Mouse (Mus musculus): ENCODE measurements around the gene Gm3045. TPM values are rescaled to one million over a fixed set of nuclear protein-coding genes. Genes with fewer than 3 reads are reported as not detected.

Gm3045 gene
- polyA plus RNA-seq, 1 experiment = not detected

DNA sequence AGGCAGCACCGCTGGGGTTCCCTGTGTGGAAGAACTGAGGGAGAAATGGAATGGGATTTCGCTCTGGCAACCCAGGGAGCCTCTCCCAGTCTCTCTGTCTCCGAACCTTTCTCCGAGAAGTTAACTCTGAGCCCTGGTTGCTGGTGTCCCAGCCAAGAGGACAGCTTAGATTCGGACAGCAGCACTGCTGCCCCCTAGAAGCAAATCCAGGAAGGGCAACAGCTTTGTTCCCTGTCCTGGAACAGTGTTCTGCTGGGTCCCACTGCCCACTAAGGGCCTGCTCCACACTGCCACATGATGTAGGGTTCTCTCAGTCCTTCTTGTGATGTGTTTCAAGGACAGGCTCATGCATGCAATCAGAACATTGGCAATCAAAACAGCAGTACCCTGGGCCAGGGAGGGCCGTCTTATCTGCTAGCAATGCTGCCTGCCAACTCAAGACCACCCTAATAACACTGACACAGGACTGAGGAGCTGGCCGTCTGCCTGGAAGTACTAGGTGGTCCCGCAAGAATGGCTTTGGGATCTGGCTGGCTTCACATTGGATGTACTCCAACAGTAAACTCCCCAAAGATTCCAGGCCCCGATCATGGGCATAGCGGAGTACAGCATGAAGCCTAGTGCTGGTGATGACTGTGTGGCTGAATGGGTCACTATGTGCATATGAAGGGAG, 9.4 kb downstream of the Gm3045 start:
- Histone ChIP-seq H3K27me3 (ENCODE audit: control insufficient read depth, insufficient read depth, low read length) (peaks cover 3% of the 10 kb centered on the region; the same call in 1 of the 2 replicates), H3K4me1 (ENCODE audit: control insufficient read depth, insufficient read depth, insufficient read length) (no peaks in the 10 kb centered on the region), H3K4me3 (ENCODE audit: extremely low read depth, insufficient read depth, insufficient read length) (no peak overlapping the region), H3K27ac (ENCODE audit: insufficient read depth, low read length) (no peak overlapping the region), H3K36me3 (ENCODE audit: control insufficient read depth, insufficient read depth, low read length) (no peaks in the 10 kb centered on the region)
- TF ChIP-seq CTCF (IDR thresholded peaks at IDR 0.05; ENCODE audit: extremely low read depth, insufficient read depth, insufficient read length, insufficient replicate concordance) (no peak), POLR2A (IDR thresholded peaks at IDR 0.05; ENCODE audit: low read depth, low read length) (no peak)
- DNase-seq (ENCODE audit: low read depth in 1 of 2, low spot score in 2 of 2) = no peak
- WGBS = 78% methylated on average over 10 of the region's 10 CpGs

GRCm38 (mm10) chr13:56438211-56439075, 12.0 kb downstream of the Gm3045 start, which contains the start of gene Slc25a48:
Slc25a48 (plus strand) TSS chr13:56438355.
- TF ChIP-seq CTCF (IDR thresholded peaks at IDR 0.05; ENCODE audit: extremely low read depth, insufficient read depth, insufficient read length, insufficient replicate concordance) = no peak
- TF ChIP-seq POLR2A (IDR thresholded peaks at IDR 0.05; ENCODE audit: low read depth, low read length) = no peak
- no peak for DNase-seq (ENCODE audit: low read depth in 1 of 2, low spot score in 2 of 2)
- H3K4me1 ChIP-seq (ENCODE audit: control insufficient read depth, insufficient read depth, insufficient read length) = no peaks in the 10 kb centered on the region
- H3K4me3 ChIP-seq (ENCODE audit: extremely low read depth, insufficient read depth, insufficient read length) = no peak within 1 kb of the TSS
- H3K36me3 ChIP-seq (ENCODE audit: control insufficient read depth, insufficient read depth, low read length) = no peaks in the 10 kb centered on the region
- no peak within 1 kb of the TSS for H3K27ac ChIP-seq (ENCODE audit: insufficient read depth, low read length)
- 6% methylated on average over 51 of the region's 51 CpGs for whole genome bisulfite sequencing
- H3K27me3 ChIP-seq (ENCODE audit: control insufficient read depth, insufficient read depth, low read length) = peaks cover 3% of the 10 kb centered on the region; the same call in 1 of the 2 replicates

DNA sequence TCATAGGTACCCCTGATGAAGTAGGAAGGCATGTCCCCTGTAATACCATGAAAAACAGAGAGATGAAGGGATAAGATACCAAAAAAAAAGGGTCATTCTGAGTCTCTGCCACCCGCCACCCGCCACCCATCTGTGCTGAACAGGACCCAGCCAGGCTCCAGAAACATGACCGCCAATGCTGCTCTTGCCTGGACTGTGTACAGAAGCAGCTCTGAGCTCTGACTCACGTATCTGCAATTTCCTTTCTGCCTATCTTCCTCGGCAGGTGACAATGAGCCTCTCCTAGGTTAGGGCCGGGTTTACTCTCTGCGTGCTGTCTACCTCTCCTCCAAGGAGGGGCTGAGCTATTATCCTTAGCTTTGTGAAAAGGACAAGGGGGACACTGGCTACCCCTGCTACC, 17.0 kb downstream of the Gm3045 start:
- no peaks in the 10 kb centered on the region for H3K4me1 ChIP-seq (ENCODE audit: control insufficient read depth, insufficient read depth, insufficient read length)
- 0 out of 2 replicates have a peak, but pooled peaks cover under 1% of the 10 kb centered on the region for H3K27me3 ChIP-seq (ENCODE audit: control insufficient read depth, insufficient read depth, low read length)
- no peak for DNase-seq (ENCODE audit: low read depth in 1 of 2, low spot score in 2 of 2)
- no peaks in the 10 kb centered on the region for H3K36me3 ChIP-seq (ENCODE audit: control insufficient read depth, insufficient read depth, low read length)
- H3K27ac ChIP-seq (ENCODE audit: insufficient read depth, low read length) = no peak overlapping the region
- 81% methylated on average over 7 of the region's 7 CpGs for WGBS
- TF ChIP-seq CTCF (IDR thresholded peaks at IDR 0.05; ENCODE audit: extremely low read depth, insufficient read depth, insufficient read length, insufficient replicate concordance) = no peak
- no peak for TF ChIP-seq POLR2A (IDR thresholded peaks at IDR 0.05; ENCODE audit: low read depth, low read length)
- no peak overlapping the region for H3K4me3 ChIP-seq (ENCODE audit: extremely low read depth, insufficient read depth, insufficient read length)

- TF ChIP-seq CTCF (IDR thresholded peaks at IDR 0.05; ENCODE audit: extremely low read depth, insufficient read depth, insufficient read length, insufficient replicate concordance) = no peak
- TF ChIP-seq POLR2A (IDR thresholded peaks at IDR 0.05; ENCODE audit: low read depth, low read length) = no peak
- H3K27ac ChIP-seq (ENCODE audit: insufficient read depth, low read length) = no peak overlapping the region
- H3K27me3 ChIP-seq (ENCODE audit: control insufficient read depth, insufficient read depth, low read length) = no peaks in the 10 kb centered on the region
- no peak overlapping the region for H3K4me3 ChIP-seq (ENCODE audit: extremely low read depth, insufficient read depth, insufficient read length)
- DNase-seq (ENCODE audit: low read depth in 1 of 2, low spot score in 2 of 2) = no peak
- no peaks in the 10 kb centered on the region for H3K4me1 ChIP-seq (ENCODE audit: control insufficient read depth, insufficient read depth, insufficient read length)
- no peaks in the 10 kb centered on the region for H3K36me3 ChIP-seq (ENCODE audit: control insufficient read depth, insufficient read depth, low read length)
- 88% methylated on average over 3 of the region's 3 CpGs for WGBS
Measured at GRCm38 (mm10) chr13:56444112-56444511, 17.7 kb downstream of the Gm3045 start.

- Histone ChIP-seq H3K36me3 (ENCODE audit: control insufficient read depth, insufficient read depth, low read length) (no peaks in the 10 kb centered on the region), H3K27me3 (ENCODE audit: control insufficient read depth, insufficient read depth, low read length) (no peaks in the 10 kb centered on the region), H3K4me1 (ENCODE audit: control insufficient read depth, insufficient read depth, insufficient read length) (no peaks in the 10 kb centered on the region), H3K27ac (ENCODE audit: insufficient read depth, low read length) (no peak overlapping the region), H3K4me3 (ENCODE audit: extremely low read depth, insufficient read depth, insufficient read length) (no peak overlapping the region)
- TF ChIP-seq POLR2A (IDR thresholded peaks at IDR 0.05; ENCODE audit: low read depth, low read length) (no peak), CTCF (IDR thresholded peaks at IDR 0.05; ENCODE audit: extremely low read depth, insufficient read depth, insufficient read length, insufficient replicate concordance) (no peak)
- no peak for DNase-seq (ENCODE audit: low read depth in 1 of 2, low spot score in 2 of 2)
- 85% methylated on average over 6 of the region's 6 CpGs for WGBS
Measured at GRCm38 (mm10) chr13:56444996-56445395, 18.6 kb downstream of the Gm3045 start.

DNA sequence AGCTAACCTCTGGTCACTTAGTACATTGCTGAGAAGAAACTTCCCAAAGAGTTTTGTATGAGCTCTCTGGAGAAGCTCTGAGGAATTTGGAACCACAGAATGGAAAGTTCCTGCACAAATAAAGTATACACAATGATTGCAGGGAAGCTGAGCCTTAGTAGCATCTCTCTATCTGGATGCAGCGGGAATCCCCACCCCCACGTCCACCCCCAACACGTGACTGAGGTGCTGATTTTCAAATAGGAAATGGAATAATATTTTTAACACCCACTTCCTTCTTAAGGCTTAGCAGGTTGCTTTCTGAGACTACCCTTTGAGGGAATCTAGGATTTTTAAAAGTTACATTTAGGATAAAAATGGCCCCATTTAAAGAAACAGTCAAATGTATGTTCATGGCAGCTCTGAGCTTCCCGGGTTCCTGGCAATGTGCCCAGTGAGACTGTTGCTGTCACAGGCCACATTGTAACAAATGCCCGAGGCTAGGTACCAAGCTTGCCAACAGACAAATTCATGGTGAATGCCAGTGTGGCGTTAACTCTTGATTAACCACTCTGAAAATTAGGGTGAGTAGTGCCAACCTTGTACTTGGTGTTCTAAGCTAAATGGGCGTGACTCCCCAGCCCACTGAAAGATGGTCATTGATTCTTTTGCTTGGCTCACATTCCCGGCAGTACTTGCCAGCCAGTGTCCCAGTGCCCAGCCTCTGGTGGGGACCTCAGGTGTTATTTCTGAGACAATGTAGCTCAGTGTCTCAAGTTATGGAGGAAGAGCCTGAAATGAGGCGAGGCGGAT, 23.0 kb downstream of the Gm3045 start:
- Histone ChIP-seq H3K36me3 (ENCODE audit: control insufficient read depth, insufficient read depth, low read length) (no peaks in the 10 kb centered on the region), H3K27ac (ENCODE audit: insufficient read depth, low read length) (no peak overlapping the region), H3K4me3 (ENCODE audit: extremely low read depth, insufficient read depth, insufficient read length) (no peak overlapping the region), H3K27me3 (ENCODE audit: control insufficient read depth, insufficient read depth, low read length) (no peaks in the 10 kb centered on the region), H3K4me1 (ENCODE audit: control insufficient read depth, insufficient read depth, insufficient read length) (no peaks in the 10 kb centered on the region)
- DNase-seq (ENCODE audit: low read depth in 1 of 2, low spot score in 2 of 2) = no peak
- no peak for TF ChIP-seq CTCF (IDR thresholded peaks at IDR 0.05; ENCODE audit: extremely low read depth, insufficient read depth, insufficient read length, insufficient replicate concordance)
- no peak for TF ChIP-seq POLR2A (IDR thresholded peaks at IDR 0.05; ENCODE audit: low read depth, low read length)
- WGBS = 68% methylated on average over 10 of the region's 10 CpGs

Data from spleen, adult 2 months (tissue).